Comparison of ENCODE assay signal across 18 mouse cellular contexts in genomic region chr9:110751412-110751811, GRCm38 (mm10). TPM values are rescaled to one million over a fixed set of nuclear protein-coding genes. Genes with fewer than 3 reads are reported as not detected.
DNase-seq lines count a peak whose midpoint lies in the region; ATAC-seq and TF ChIP-seq lines count a peak whose summit lies in the region.
"Had no signal": no experiment of that assay in that cellular context is flagged by ENCODE, and none has a peak within 500 bp of the region (broad histone marks: within the 10 kb centered on the region; RNA-seq: fewer than 3 reads in every experiment).

No protein-coding gene starts in this region.

- peak overlapping the region; percentile 17 for H3K27ac ChIP-seq in heart, adult 2 months
- H3K27ac ChIP-seq in intestine, embryonic 16.5 days (ENCODE audit: low read length), result 0 out of 2 replicates have a peak overlapping the region, but pooled peaks have one; percentile 13
- no peak overlapping the region for H3K27ac ChIP-seq in intestine, embryonic 15.5 days
- H3K27ac ChIP-seq in testis, adult 2 months (ENCODE audit: control insufficient read depth, insufficient read depth, low read depth, low read length), result no peak overlapping the region
- H3K27ac ChIP-seq: forebrain, embryonic 12.5 days; hindbrain, embryonic 15.5 days had no signal

- no peaks in the 10 kb centered on the region for H3K9me3 ChIP-seq in intestine, embryonic 16.5 days (ENCODE audit: control insufficient read depth, low read length)
- no peaks in the 10 kb centered on the region for H3K9me3 ChIP-seq in intestine, embryonic 15.5 days
- H3K9me3 ChIP-seq: forebrain, embryonic 12.5 days; hindbrain, embryonic 15.5 days had no signal

- WGBS in heart, adult 2 months, result 58% methylated on average over 5 of the region's 5 CpGs
- 66% methylated on average over 5 of the region's 5 CpGs for WGBS in intestine, embryonic 16.5 days
- 66% methylated on average over 5 of the region's 5 CpGs for WGBS in intestine, embryonic 15.5 days

- no peak overlapping the region for H3K4me2 ChIP-seq in intestine, embryonic 16.5 days (ENCODE audit: low read depth, low read length)
- no peak overlapping the region for H3K4me2 ChIP-seq in intestine, embryonic 15.5 days (replicated peaks)
- H3K4me2 ChIP-seq: forebrain, embryonic 12.5 days; hindbrain, embryonic 15.5 days had no signal

- no peak for TF ChIP-seq CTCF in heart, adult 2 months (IDR thresholded peaks at IDR 0.05)
- TF ChIP-seq CTCF in testis, adult 2 months (IDR thresholded peaks at IDR 0.05; ENCODE audit: control insufficient read depth, insufficient read depth, insufficient replicate concordance, low read depth, low read length), result no peak

- ATAC-seq in intestine, embryonic 16.5 days, result no peak
- no peak for ATAC-seq in intestine, embryonic 15.5 days

- intact Hi-C loops in heart, adult 2 months (cut with DNase I), result no loop called here

- TF ChIP-seq EP300 in heart, adult 2 months (IDR thresholded peaks at IDR 0.05; ENCODE audit: insufficient read depth, low read depth, low read length), result no peak

- no peak for DNase-seq in heart, adult 2 months
- no peak for DNase-seq in heart, adult 18-20 months
- no peak for DNase-seq in testis, postnatal 10 days (ENCODE audit: low spot score)
- no peak for DNase-seq in right cerebral cortex, adult 18-20 months
- DNase-seq in layer of hippocampus, postnatal 36 days, result no peak
- DNase-seq: cerebellum, adult 9-10 months; midbrain, embryonic 14.5 days; spleen, adult 18-20 months had no signal

- H3K36me3 ChIP-seq in heart, adult 2 months (ENCODE audit: control insufficient read depth, insufficient read depth, low read length), result no peaks in the 10 kb centered on the region
- no peaks in the 10 kb centered on the region for H3K36me3 ChIP-seq in intestine, embryonic 16.5 days (ENCODE audit: control insufficient read depth, insufficient read depth, low read length)
- no peaks in the 10 kb centered on the region for H3K36me3 ChIP-seq in intestine, embryonic 15.5 days
- H3K36me3 ChIP-seq in testis, adult 2 months (ENCODE audit: control insufficient read depth, insufficient read depth, low read length), result no peaks in the 10 kb centered on the region
- H3K36me3 ChIP-seq: forebrain, embryonic 12.5 days; hindbrain, embryonic 15.5 days had no signal

- TF ChIP-seq POLR2A in heart, adult 2 months (IDR thresholded peaks at IDR 0.05; ENCODE audit: insufficient read depth, low read depth, low read length), result no peak
- TF ChIP-seq POLR2A in testis, adult 2 months (IDR thresholded peaks at IDR 0.05; ENCODE audit: control insufficient read depth, low read depth, low read length), result no peak

- no peaks in the 10 kb centered on the region for H3K27me3 ChIP-seq in heart, adult 2 months (ENCODE audit: control insufficient read depth, insufficient read depth, low read length)
- no peaks in the 10 kb centered on the region for H3K27me3 ChIP-seq in intestine, embryonic 16.5 days (replicated peaks; ENCODE audit: control insufficient read depth, insufficient read depth, low read length)
- H3K27me3 ChIP-seq in intestine, embryonic 15.5 days (replicated peaks), result no peaks in the 10 kb centered on the region
- no peaks in the 10 kb centered on the region for H3K27me3 ChIP-seq in testis, adult 2 months (ENCODE audit: control insufficient read depth, insufficient read depth, low read length)
- H3K27me3 ChIP-seq: hindbrain, embryonic 15.5 days had no signal

- no peak overlapping the region for H3K9ac ChIP-seq in heart, adult 2 months (ENCODE audit: low read depth, low read length)
- H3K9ac ChIP-seq in intestine, embryonic 16.5 days (ENCODE audit: low read depth, low read length), result no peak overlapping the region
- no peak overlapping the region for H3K9ac ChIP-seq in intestine, embryonic 15.5 days
- H3K9ac ChIP-seq: forebrain, embryonic 12.5 days; hindbrain, embryonic 15.5 days had no signal

- no peak overlapping the region for H3K4me3 ChIP-seq in heart, adult 2 months
- H3K4me3 ChIP-seq in intestine, embryonic 16.5 days (ENCODE audit: low read length), result no peak overlapping the region
- H3K4me3 ChIP-seq in intestine, embryonic 15.5 days (replicated peaks), result no peak overlapping the region
- peak overlapping the region; percentile 55 for H3K4me3 ChIP-seq in testis, adult 2 months (ENCODE audit: control insufficient read depth, low read depth, low read length)
- H3K4me3 ChIP-seq: forebrain, embryonic 12.5 days; hindbrain, embryonic 15.5 days had no signal

- H3K4me1 ChIP-seq in heart, adult 2 months (ENCODE audit: control insufficient read depth, insufficient read depth, low read length), result peaks cover 8% of the 10 kb centered on the region
- H3K4me1 ChIP-seq in intestine, embryonic 16.5 days (ENCODE audit: control insufficient read depth, insufficient read depth, low read length), result 0 out of 2 replicates have a peak, but pooled peaks cover 2% of the 10 kb centered on the region
- peaks cover 16% of the 10 kb centered on the region for H3K4me1 ChIP-seq in intestine, embryonic 15.5 days (replicated peaks)
- no peaks in the 10 kb centered on the region for H3K4me1 ChIP-seq in testis, adult 2 months (ENCODE audit: control insufficient read depth, insufficient read depth, low read length)
- H3K4me1 ChIP-seq: hindbrain, embryonic 15.5 days had no signal

- H3K79me2 ChIP-seq in heart, adult 2 months (replicated peaks; ENCODE audit: control insufficient read depth, insufficient read depth, low read length), result no peaks in the 10 kb centered on the region

RNA-seq across cellular contexts. Expression of gene Pth1r, which starts 4.5 kb away (rescaled TPM):
- total RNA-seq in heart, adult 2 months (2021), result 1 to 10 TPM; 6.0 to 7.0 TPM
- 10.3 and 12.6 TPM in 2 replicates for polyA plus RNA-seq in heart, adult 2 months (2012; rRNA removed)
- 1 to 10 TPM; 4.6 to 6.3 TPM for total RNA-seq in heart, adult 18-20 months (2021)
- 15.4 and 16.4 TPM in 2 replicates for polyA plus RNA-seq in intestine, embryonic 16.5 days (2015; fragmentation: Nextera tagmentation; extraction: Ambion mirVana)
- 21.6 and 23.6 TPM in 2 replicates for polyA plus RNA-seq in intestine, embryonic 15.5 days (2015; fragmentation: Nextera tagmentation; extraction: Ambion mirVana)
- 2.8 and 2.9 TPM in 2 replicates for polyA plus RNA-seq in testis, adult 2 months (2012; rRNA removed)
- 1 to 10 TPM; 4.3 to 4.8 TPM for total RNA-seq in layer of hippocampus, postnatal 36 days (2021)

RNA-seq across cellular contexts. Expression of gene Myl3, which starts 9.8 kb away (rescaled TPM):
- over 10,000 TPM in 1 of 2 experiments, 1,000 to 10,000 TPM in 1; 9,326 to 11,139 TPM for total RNA-seq in heart, adult 2 months (2021)
- 9,227 and 12,279 TPM in 2 replicates for polyA plus RNA-seq in heart, adult 2 months (2012; rRNA removed)
- over 10,000 TPM; 10,039 to 12,689 TPM for total RNA-seq in heart, adult 18-20 months (2021)
- 0.67 and 0.71 TPM in 2 replicates for polyA plus RNA-seq in intestine, embryonic 16.5 days (2015; fragmentation: Nextera tagmentation; extraction: Ambion mirVana)
- polyA plus RNA-seq in intestine, embryonic 15.5 days (2015; fragmentation: Nextera tagmentation; extraction: Ambion mirVana), result 0.53 and 0.58 TPM in 2 replicates
- 0.90 TPM in 2 replicates for polyA plus RNA-seq in testis, adult 2 months (2012; rRNA removed)
- not detected for total RNA-seq in layer of hippocampus, postnatal 36 days (2021)
- total RNA-seq: layer of hippocampus, adult 18-20 months had no signal

RNA-seq across cellular contexts. Expression of gene Prss42, which starts 46.6 kb away (rescaled TPM):
- total RNA-seq in heart, adult 2 months (2021), result not detected
- polyA plus RNA-seq in heart, adult 2 months (2012; rRNA removed), result not detected in 2 replicates
- total RNA-seq in heart, adult 18-20 months (2021), result not detected
- polyA plus RNA-seq in intestine, embryonic 16.5 days (2015; fragmentation: Nextera tagmentation; extraction: Ambion mirVana), result not detected in 2 replicates
- polyA plus RNA-seq in intestine, embryonic 15.5 days (2015; fragmentation: Nextera tagmentation; extraction: Ambion mirVana), result not detected in 2 replicates
- polyA plus RNA-seq in testis, adult 2 months (2012; rRNA removed), result 68.5 and 85.7 TPM in 2 replicates
- total RNA-seq in layer of hippocampus, postnatal 36 days (2021), result not detected
- total RNA-seq: adrenal gland, adult 18-20 months; gastrocnemius, adult 8-10 months; layer of hippocampus, adult 18-20 months; left cerebral cortex, adult 8-10 months had no signal
- polyA plus RNA-seq: forebrain, embryonic 12.5 days; hindbrain, embryonic 15.5 days; midbrain, embryonic 14.5 days; neural tube, embryonic 11.5 days had no signal

Comparison
In these comparisons a context has a peak if more than half of its experiments do, and no peak if none do; other contexts are left out.
1. H3K27ac ChIP-seq: peak in heart, adult 2 months (single experiment) and intestine, embryonic 16.5 days (single experiment); none in intestine, embryonic 15.5 days (single experiment) and testis, adult 2 months (single experiment).
2. RNA of gene Myl3, which starts 9.8 kb away (polyA plus RNA-seq): 9,227 to 12,279 TPM in heart, adult 2 months; 0.90 TPM in testis, adult 2 months, 0.67 to 0.71 TPM in intestine, embryonic 16.5 days and 0.53 to 0.58 TPM in intestine, embryonic 15.5 days; every median in the first group is over 1,000 times any median in the second.
3. RNA of gene Prss42, which starts 46.6 kb away (polyA plus RNA-seq): 68.5 to 85.7 TPM in testis, adult 2 months; not detected in heart, adult 2 months, not detected in intestine, embryonic 16.5 days and not detected in intestine, embryonic 15.5 days; every median in the first group is over 10 times any median in the second.